Mouse (Mus musculus) limb, embryonic 10.5 days (tissue): ENCODE data around the gene Gm8660. TPM values are rescaled to one million over a fixed set of nuclear protein-coding genes. Genes with fewer than 3 reads are reported as not detected.
"Not testable (repeated sequence)": the region's sequence is repeated elsewhere in the genome, so short reads cannot be mapped to it uniquely, and the experiment has no call there.

Experiments used
- DNase-seq: peaks from one replicate; pipeline ENCODE4 v3.0.0-alpha.2; 2017; ENCODE audit warnings: low spot score
- H3K27ac ChIP-seq: fragments of 300-500 bp; sonication (generic); 2 replicates; pipeline ENCODE4 v1.5.1; 2016; ENCODE audit warnings: mild to moderate bottlenecking
- H3K27me3 ChIP-seq: fragments of 300-500 bp; sonication (generic); 2 replicates; pipeline ENCODE4 v1.6.1; 2016; ENCODE audit warnings: low read depth, mild to moderate bottlenecking; ENCODE audit not compliant: poor library complexity, severe bottlenecking
- H3K36me3 ChIP-seq: fragments of 300-500 bp; sonication (generic); 2 replicates; pipeline ENCODE4 v1.6.1; 2016; ENCODE audit warnings: mild to moderate bottlenecking, moderate library complexity
- H3K4me1 ChIP-seq: fragments of 300-500 bp; sonication (generic); 2 replicates; pipeline ENCODE4 v1.6.1; 2016
- H3K4me3 ChIP-seq: fragments of 300-500 bp; sonication (generic); 2 replicates; pipeline ENCODE4 v1.5.1; 2016; ENCODE audit warnings: mild to moderate bottlenecking, moderate library complexity
- H3K9me3 ChIP-seq: fragments of 300-500 bp; sonication (generic); replicated peaks from 2 replicates; pipeline ENCODE4 v1.6.1; 2016; ENCODE audit warnings: mild to moderate bottlenecking
- WGBS: fragments of 180-500 bp; shearing (Covaris S2); methylation state at CpG from one replicate; pipeline ENCODE4 v1.1.7; 2016; 5-methylcytosine and 5-hydroxymethylcytosine counted together
- polyA plus RNA-seq: library from polyadenylated mRNA; unstranded; fragments of >200 nt; fragmentation: Nextera tagmentation; extraction: Ambion mirVana; gene quantifications from 2 replicates; pipeline ENCODE4 v1.2.1, GENCODE M21; 2016

Gm8660 gene
- not detected in 2 replicates for polyA plus RNA-seq

- no CpG with 5 or more reads among the region's 1 CpGs for WGBS
- not testable (repeated sequence) for H3K27ac ChIP-seq, H3K36me3 ChIP-seq, H3K27me3 ChIP-seq, H3K4me3 ChIP-seq, H3K4me1 ChIP-seq, H3K9me3 ChIP-seq, DNase-seq
Measured at GRCm38 (mm10) chr7:22370939-22371338, at the start of gene Gm8660. Gm8660 (minus strand) TSS chr7:22371039.

DNA sequence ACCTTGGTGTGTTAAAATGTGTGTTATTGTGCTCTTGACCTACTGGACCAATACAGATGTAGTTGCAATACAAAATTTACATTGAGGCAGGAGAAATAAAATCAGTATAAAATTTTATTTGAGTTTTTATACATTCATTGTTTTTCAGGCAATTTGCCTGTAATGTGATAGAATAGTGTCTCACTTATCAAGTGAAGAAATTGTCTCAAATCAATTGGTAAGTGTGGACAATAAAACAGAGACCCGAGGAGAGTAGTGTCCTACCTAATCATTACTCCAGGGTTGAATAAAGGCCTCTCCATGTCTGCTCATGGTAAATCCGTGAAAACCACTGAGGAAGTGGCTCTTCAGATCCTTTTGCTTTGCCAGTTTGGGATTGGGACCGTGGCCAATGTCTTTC lies 42.4 kb upstream of the Gm8660 start, which contains the start of gene Vmn1r148:
Gene Vmn1r148, plus strand, starts transcription at position 301 of the 400 bp plus-strand sequence.
- H3K4me1 ChIP-seq, H3K9me3 ChIP-seq, H3K27ac ChIP-seq, H3K4me3 ChIP-seq, H3K36me3 ChIP-seq, H3K27me3 ChIP-seq, DNase-seq: not testable (repeated sequence)
- no CpG with 5 or more reads among the region's 3 CpGs for WGBS

DNA sequence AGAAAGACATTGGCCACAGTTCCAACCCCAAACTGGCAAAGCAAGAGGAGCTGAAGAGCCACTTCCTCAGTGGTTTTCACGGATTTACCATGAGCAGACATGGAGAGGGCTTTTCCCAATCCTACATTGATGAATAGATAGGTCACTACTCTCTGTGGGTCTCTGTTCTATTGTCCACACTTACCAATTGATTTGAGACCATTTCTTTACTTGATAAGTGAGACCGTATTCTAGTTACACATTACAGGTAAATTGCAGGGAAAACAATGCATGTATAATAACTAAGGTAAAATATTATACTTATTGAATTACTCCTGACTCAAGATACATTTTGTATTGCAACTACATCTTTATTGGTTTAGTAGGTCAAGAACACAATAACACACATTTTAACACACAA lies 41.2 kb downstream of the Gm8660 start, which contains the start of gene Gm4187:
Gene Gm4187, minus strand, starts transcription at position 101 of the 400 bp plus-strand sequence.
- not testable (repeated sequence) for H3K27me3 ChIP-seq, DNase-seq, H3K9me3 ChIP-seq, H3K4me1 ChIP-seq, H3K27ac ChIP-seq, H3K36me3 ChIP-seq, H3K4me3 ChIP-seq
- no CpG with 5 or more reads among the region's 2 CpGs for WGBS

Other genes starting within 250 kb of the Gm8660 start
- not detected in 2 replicates for gene Gm10666, start 236.3 kb downstream of the Gm8660 start, polyA plus RNA-seq
- gene Vmn1r142, start 207.0 kb downstream of the Gm8660 start, polyA plus RNA-seq: not detected in 2 replicates
- not detected in 2 replicates for gene Vmn1r143, start 181.7 kb downstream of the Gm8660 start, polyA plus RNA-seq
- not detected in 2 replicates for gene Gm8653, start 169.8 kb downstream of the Gm8660 start, polyA plus RNA-seq
- gene Gm8453, start 141.6 kb downstream of the Gm8660 start, polyA plus RNA-seq: not detected in 2 replicates
- not detected in 2 replicates for gene Gm4187, start 41.3 kb downstream of the Gm8660 start, polyA plus RNA-seq
- gene Vmn1r148, start 42.5 kb upstream of the Gm8660 start, polyA plus RNA-seq: not detected in 2 replicates
- not detected in 2 replicates for gene Vmn1r149, start 67.2 kb upstream of the Gm8660 start, polyA plus RNA-seq
- not detected in 2 replicates for gene Gm10665, start 93.0 kb upstream of the Gm8660 start, polyA plus RNA-seq
- not detected in 2 replicates for gene Vmn1r151, start 128.6 kb upstream of the Gm8660 start, polyA plus RNA-seq
- not detected in 2 replicates for gene Vmn1r152, start 151.9 kb upstream of the Gm8660 start, polyA plus RNA-seq
- not detected in 2 replicates for gene Gm8677, start 163.8 kb upstream of the Gm8660 start, polyA plus RNA-seq
- gene Gm4201, start 194.3 kb upstream of the Gm8660 start, polyA plus RNA-seq: not detected in 2 replicates
- not detected in 2 replicates for gene Gm4565, start 217.1 kb upstream of the Gm8660 start, polyA plus RNA-seq